Mouse (Mus musculus) heart, postnatal 36 days (tissue): ENCODE data around the gene Tdpoz3. TPM values are rescaled to one million over a fixed set of nuclear protein-coding genes. Genes with fewer than 3 reads are reported as not detected.
"Not testable (repeated sequence)": the region's sequence is repeated elsewhere in the genome, so short reads cannot be mapped to it uniquely, and the experiment has no call there.

Experiments
- DNase-seq, 2 experiments: peaks; one replicate each; pipeline ENCODE4 v3.0.0; 2021 to 2022
- intact Hi-C: fragments of 180-260 bp; cut with DNase I; formaldehyde crosslinking; loops from one replicate; pipeline ENCODE4 v1.15.1; 2025
- total RNA-seq, 2 experiments: library from RNA; stranded (reverse); gene quantifications; 2 replicates each; pipeline ENCODE4 v1.2.3; 2021

Tdpoz3 gene
- total RNA-seq: not detected

DNA sequence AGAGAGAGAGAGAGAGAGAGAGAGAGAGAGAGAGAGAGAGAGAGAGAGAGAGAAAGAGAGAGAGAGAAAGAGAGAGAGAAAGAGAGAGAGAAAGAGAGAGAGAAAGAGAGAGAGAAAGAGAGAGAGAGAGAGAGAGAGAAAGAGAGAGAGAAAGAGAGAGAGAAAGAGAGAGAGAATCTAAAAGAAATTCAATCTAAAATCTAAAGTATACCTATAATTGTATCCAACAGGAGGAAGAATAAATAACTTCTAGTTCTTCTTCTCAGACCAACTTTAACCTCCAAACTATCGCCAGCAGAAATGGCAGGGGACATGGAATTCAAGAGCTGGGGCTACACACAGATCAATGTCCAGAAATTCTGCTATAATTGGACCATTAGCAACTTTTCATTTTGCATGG lies at the start of gene Tdpoz3:
Tdpoz3 (plus strand) TSS at position 301 of the 400 bp plus-strand sequence.
- intact Hi-C loops: not testable (repeated sequence)

GRCm38 (mm10) chr3:93796098-93796497 lies 29.7 kb upstream of the Tdpoz3 start, which contains the start of gene Tdpoz4:
TSS of gene Tdpoz4 (plus strand) at chr3:93796398.
- intact Hi-C loops, DNase-seq: not testable (repeated sequence)

More for the DNA sequence above, at the start of gene Tdpoz3:
- DNase-seq: not testable (repeated sequence)

GRCm38 (mm10) chr3:93813341-93813740 lies 12.5 kb upstream of the Tdpoz3 start:
- not testable (repeated sequence) for DNase-seq
- intact Hi-C loops: loop anchor here (5.0 kb wide), 1 partner anchor 201 kb away; no protein-coding TSS in a partner anchor

- intact Hi-C loops, DNase-seq: not testable (repeated sequence)
Observed at GRCm38 (mm10) chr3:93858957-93859356, 33.1 kb downstream of the Tdpoz3 start.

- intact Hi-C loops: not testable (repeated sequence)
Observed at GRCm38 (mm10) chr3:93870635-93871034, 44.8 kb downstream of the Tdpoz3 start.

More at GRCm38 (mm10) chr3:93870635-93871034, 44.8 kb downstream of the Tdpoz3 start:
- not testable (repeated sequence) for DNase-seq

Other genes with a start within 250 kb of the Tdpoz3 start
- not detected for gene Tdpoz2, start 173.3 kb upstream of the Tdpoz3 start, total RNA-seq
- not detected for gene Tdpoz1, start 149.7 kb upstream of the Tdpoz3 start, total RNA-seq
- gene Gm37596, start 132.9 kb upstream of the Tdpoz3 start, total RNA-seq: not detected
- gene Gm5773, start 53.0 kb upstream of the Tdpoz3 start, total RNA-seq: not detected
- not detected for gene Tdpoz4, start 29.6 kb upstream of the Tdpoz3 start, total RNA-seq
- gene Gm9117, start 117.5 kb downstream of the Tdpoz3 start, total RNA-seq: not detected
- gene Tdpoz5, start 135.3 kb downstream of the Tdpoz3 start, total RNA-seq: not detected
- not detected for gene Gm9125, start 228.9 kb downstream of the Tdpoz3 start, total RNA-seq
- gene Gm10697, start 246.6 kb downstream of the Tdpoz3 start, total RNA-seq: not detected